Mouse (Mus musculus) limb, embryonic 14.5 days (tissue): ENCODE measurements at regions not wholly inside any gene's neighbourhood (a gene's known extent, or its start where the extent isn't known, plus 50 kb on each side); places are given as distances from the start of the nearest gene placed in this dataset.

Experiments
- ATAC-seq: fragments of 200-750 bp; cut with Nextera tagmentation; 2 replicates; pipeline ENCODE4 v1.8.0; 2017; ENCODE audit warnings: low read depth, moderate number of reproducible peaks, moderate TSS enrichment; ENCODE audit not compliant: low FRiP score
- DNase-seq: peaks from one replicate; pipeline ENCODE4 v3.0.0-alpha.2; 2015; ENCODE audit warnings: low spot score
- H3K27ac ChIP-seq: fragments of 300-500 bp; sonication (generic); replicated peaks from 2 replicates; pipeline ENCODE4 v1.5.1; 2014; ENCODE audit warnings: low read depth, mild to moderate bottlenecking, low read length, moderate library complexity, mixed read lengths
- H3K27me3 ChIP-seq: fragments of 300-500 bp; sonication (generic); 2 replicates; pipeline ENCODE4 v1.6.1; 2014; ENCODE audit warnings: low read length, mixed read lengths; ENCODE audit not compliant: control insufficient read depth, insufficient read depth
- H3K36me3 ChIP-seq: fragments of 300-500 bp; sonication (generic); 2 replicates; pipeline ENCODE4 v1.6.1; 2014; ENCODE audit warnings: mild to moderate bottlenecking, low read length, moderate library complexity, mixed read lengths; ENCODE audit not compliant: control insufficient read depth, insufficient read depth
- H3K4me1 ChIP-seq: fragments of 300-500 bp; sonication (generic); 2 replicates; pipeline ENCODE4 v1.6.1; 2014; ENCODE audit warnings: antibody characterized with exemption, low read length, mixed read lengths; ENCODE audit not compliant: control insufficient read depth, insufficient read depth
- H3K4me2 ChIP-seq: fragments of 300-500 bp; sonication (generic); replicated peaks from 2 replicates; pipeline ENCODE4 v1.6.1; 2014; ENCODE audit warnings: low read depth, mild to moderate bottlenecking, low read length, moderate library complexity; ENCODE audit not compliant: severe bottlenecking
- H3K4me3 ChIP-seq: fragments of 300-500 bp; sonication (generic); replicated peaks from 2 replicates; pipeline ENCODE4 v1.5.1; 2014; ENCODE audit warnings: low read length
- H3K9ac ChIP-seq: fragments of 300-500 bp; sonication (generic); 2 replicates; pipeline ENCODE4 v1.6.1; 2014; ENCODE audit warnings: mild to moderate bottlenecking, low read depth, low read length, moderate library complexity; ENCODE audit not compliant: severe bottlenecking
- H3K9me3 ChIP-seq: fragments of 300-500 bp; sonication (generic); 2 replicates; pipeline ENCODE4 v1.6.1; 2016; ENCODE audit warnings: low read length; ENCODE audit not compliant: control insufficient read depth
- POLR2A ChIP-seq: fragments of 200-500 bp; IDR thresholded peaks from 2 replicates; pipeline ENCODE4 v1.8.0; 2012; ENCODE audit warnings: inconsistent platforms, mild to moderate bottlenecking, moderate library complexity, borderline replicate concordance; ENCODE audit not compliant: insufficient read depth, insufficient read length; ENCODE audit errors: extremely low read depth
- WGBS: fragments of 180-500 bp; shearing (Covaris S2); extraction: QIAGEN DNeasy Blood & Tissue Kit; methylation state at CpG from one replicate; pipeline ENCODE4 v1.1.7; 2014; 5-methylcytosine and 5-hydroxymethylcytosine counted together

GRCm38 (mm10) chr8:30458136-30458535, 2970.4 kb upstream of the 5930422O12Rik start:
- H3K27me3 ChIP-seq = no peaks in the 10 kb centered on the region
- H3K4me2 ChIP-seq = no peak overlapping the region
- no peak overlapping the region for H3K9ac ChIP-seq
- WGBS = 5% methylated on average over 4 of the region's 4 CpGs
- H3K4me1 ChIP-seq = no peaks in the 10 kb centered on the region
- TF ChIP-seq POLR2A = no peak
- DNase-seq (no peak), ATAC-seq (no peak)
- no peaks in the 10 kb centered on the region for H3K9me3 ChIP-seq
- H3K4me3 ChIP-seq = no peak overlapping the region
- no peak overlapping the region for H3K27ac ChIP-seq
- no peaks in the 10 kb centered on the region for H3K36me3 ChIP-seq

- no peak overlapping the region for H3K4me3 ChIP-seq
- H3K27me3 ChIP-seq = no peaks in the 10 kb centered on the region
- no peak overlapping the region for H3K27ac ChIP-seq
- no peaks in the 10 kb centered on the region for H3K4me1 ChIP-seq
- no peak for TF ChIP-seq POLR2A
- ATAC-seq (no peak), DNase-seq (no peak)
- WGBS = 79% methylated on average over 3 of the region's 3 CpGs
- no peaks in the 10 kb centered on the region for H3K36me3 ChIP-seq
- H3K9ac ChIP-seq = no peak overlapping the region
- H3K4me2 ChIP-seq = no peak overlapping the region
- H3K9me3 ChIP-seq = no peaks in the 10 kb centered on the region
Observed at GRCm38 (mm10) chr8:30482956-30483355, 2945.6 kb upstream of the 5930422O12Rik start.

- Histone ChIP-seq H3K9ac (no peak overlapping the region), H3K9me3 (no peaks in the 10 kb centered on the region), H3K4me3 (no peak overlapping the region), H3K4me2 (no peak overlapping the region), H3K27ac (no peak overlapping the region), H3K36me3 (no peaks in the 10 kb centered on the region), H3K27me3 (no peaks in the 10 kb centered on the region), H3K4me1 (no peaks in the 10 kb centered on the region)
- TF ChIP-seq POLR2A = no peak
- ATAC-seq (no peak), DNase-seq (no peak)
- WGBS = 77% methylated on average over 6 of the region's 6 CpGs
Observed at GRCm38 (mm10) chr8:30494851-30495355, 2933.6 kb upstream of the 5930422O12Rik start.

DNA sequence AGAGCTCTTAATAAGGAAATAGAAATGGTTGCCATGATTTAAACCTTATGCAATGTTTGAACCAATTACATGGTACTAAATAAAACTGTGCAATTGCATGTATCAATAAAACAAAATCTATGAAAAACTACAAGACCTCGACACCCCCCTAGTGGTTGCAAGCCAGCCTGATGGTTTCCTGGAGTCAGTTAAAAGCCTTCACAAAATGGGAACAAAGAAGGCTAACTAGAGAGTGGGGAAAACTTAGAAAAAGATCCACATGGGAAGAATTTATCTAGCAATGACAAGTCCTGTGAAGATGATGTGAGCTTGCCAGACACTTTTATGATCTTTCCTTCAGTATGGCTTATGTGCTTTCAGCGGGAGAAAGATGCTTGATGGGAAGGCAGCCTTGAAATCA, 2926.3 kb upstream of the 5930422O12Rik start:
- no peak overlapping the region for H3K4me3 ChIP-seq
- 73% methylated on average over 2 of the region's 2 CpGs for WGBS

GRCm38 (mm10) chr8:30511358-30511757, 2917.2 kb upstream of the 5930422O12Rik start:
- no peaks in the 10 kb centered on the region for H3K9me3 ChIP-seq
- ATAC-seq (no peak), DNase-seq (no peak)
- H3K4me1 ChIP-seq = no peaks in the 10 kb centered on the region
- H3K27ac ChIP-seq = no peak overlapping the region
- no peak overlapping the region for H3K4me2 ChIP-seq
- no peak for TF ChIP-seq POLR2A
- H3K4me3 ChIP-seq = no peak overlapping the region
- H3K9ac ChIP-seq = no peak overlapping the region
- WGBS = 86% methylated on average over 2 of the region's 2 CpGs
- no peaks in the 10 kb centered on the region for H3K36me3 ChIP-seq
- H3K27me3 ChIP-seq = no peaks in the 10 kb centered on the region

More for the DNA sequence above, 2926.3 kb upstream of the 5930422O12Rik start:
- Histone ChIP-seq H3K4me1 (no peaks in the 10 kb centered on the region), H3K9ac (no peak overlapping the region), H3K27ac (no peak overlapping the region), H3K27me3 (no peaks in the 10 kb centered on the region), H3K36me3 (no peaks in the 10 kb centered on the region), H3K4me2 (no peak overlapping the region), H3K9me3 (no peaks in the 10 kb centered on the region)
- ATAC-seq (no peak), DNase-seq (no peak)
- no peak for TF ChIP-seq POLR2A
